Mouse (Mus musculus) left cerebral cortex, adult 2 months (tissue): ENCODE measurements at regions not wholly inside any gene's neighbourhood (a gene's known extent, or its start where the extent isn't known, plus 50 kb on each side); places are given as distances from the start of the nearest gene placed in this dataset.
A peak's percentile ranks its signal among the peaks of the same experiment; 100 is the strongest.
"Not testable (repeated sequence)": the region's sequence is repeated elsewhere in the genome, so short reads cannot be mapped to it uniquely, and the experiment has no call there.

ENCODE experiments used
- DNase-seq, 2 experiments: peaks; one replicate each; pipeline ENCODE4 v3.0.0; 2021 to 2022; ENCODE audit warnings: low spot score in 2 of 2, mixed read lengths in 1 of 2; ENCODE audit errors: extremely low spot score in 1 of 2
- H3K27ac ChIP-seq: fragments of 200-600 bp; 2 replicates; pipeline ENCODE4 v1.8.1; 2022
- H3K4me3 ChIP-seq: fragments of 200-600 bp; 2 replicates; pipeline ENCODE4 v1.8.1; 2022
- CTCF ChIP-seq: fragments of 200-600 bp; IDR thresholded peaks from 2 replicates; pipeline ENCODE4 v1.8.1; 2022; ENCODE audit warnings: antibody characterized with exemption, mild to moderate bottlenecking, moderate library complexity
- intact Hi-C: fragments of 180-260 bp; cut with DNase I; formaldehyde crosslinking; loops from one replicate; pipeline ENCODE4 v1.15.1; 2025

DNA sequence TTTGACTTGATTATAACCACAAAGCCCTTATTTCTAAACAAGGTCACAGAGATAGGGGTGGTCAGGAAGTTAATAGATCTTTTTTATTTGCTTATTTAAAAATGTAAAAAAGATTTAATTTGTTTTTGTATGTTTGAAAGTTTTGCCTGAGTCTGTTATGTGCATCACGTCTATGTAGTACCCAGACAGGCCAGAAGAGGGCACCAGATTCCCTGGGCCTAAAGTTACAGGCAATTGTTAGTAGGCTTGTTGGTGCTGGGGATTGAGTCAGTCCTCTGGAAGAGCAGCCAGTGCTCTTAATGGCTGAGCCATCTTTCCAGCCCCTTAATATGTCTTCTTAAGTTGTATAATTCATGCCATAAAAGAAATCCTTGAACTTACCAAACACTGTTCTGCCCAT lies 211.5 kb upstream of the 1700012A03Rik start:
- peak; percentile 49 for TF ChIP-seq CTCF
- no peak overlapping the region for H3K27ac ChIP-seq
- no peak for DNase-seq
- no peak overlapping the region for H3K4me3 ChIP-seq
- intact Hi-C loops, result loop anchor here (2.0 kb wide), 1 partner anchor 174 kb away; no protein-coding TSS in a partner anchor

DNA sequence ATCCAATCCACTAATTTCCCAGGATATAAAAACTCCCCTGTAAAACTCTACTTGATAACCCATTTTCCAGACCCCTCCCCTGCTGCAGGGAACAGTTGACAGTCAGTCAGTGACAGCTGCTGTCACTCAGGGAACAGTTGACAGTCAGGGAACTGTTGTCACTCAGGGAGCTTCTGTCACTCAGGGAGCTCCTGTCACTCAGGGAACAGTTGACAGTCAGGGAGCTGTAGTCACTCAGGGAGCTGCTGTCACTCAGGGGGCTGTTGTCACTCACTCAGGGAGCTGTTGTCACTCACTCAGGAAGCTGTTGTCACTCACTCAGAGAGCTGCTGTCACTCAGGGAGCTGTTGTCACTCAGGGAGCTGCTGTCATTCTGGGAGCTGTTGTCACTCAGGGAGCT lies 214.3 kb upstream of the 1700012A03Rik start:
- H3K4me3 ChIP-seq, result no peak overlapping the region
- no peak for TF ChIP-seq CTCF
- H3K27ac ChIP-seq, result no peak overlapping the region
- intact Hi-C loops, result no loop called here
- DNase-seq, result no peak

DNA sequence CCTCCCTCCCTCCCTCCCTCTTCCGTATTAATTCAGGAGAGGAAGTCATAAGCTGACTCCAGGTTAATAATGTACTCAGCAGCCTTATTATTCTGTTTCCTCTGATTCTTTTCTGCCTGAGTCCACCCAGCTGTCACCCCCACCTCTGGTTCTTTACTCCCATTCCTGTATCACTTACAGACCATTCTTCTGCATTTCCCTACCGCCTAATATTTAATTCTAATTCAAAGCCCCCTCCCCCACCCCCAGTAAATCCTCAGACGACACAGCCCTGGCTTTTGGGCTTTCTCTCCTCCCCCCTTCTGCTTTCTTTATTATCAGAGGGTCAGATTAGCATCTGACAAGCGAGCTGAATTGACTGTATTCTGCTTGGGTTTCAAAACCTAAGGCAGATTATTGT lies 215.5 kb upstream of the 1700012A03Rik start:
- no peak for DNase-seq
- H3K27ac ChIP-seq, result no peak overlapping the region
- H3K4me3 ChIP-seq, result no peak overlapping the region
- TF ChIP-seq CTCF, result no peak
- intact Hi-C loops, result no loop called here

DNA sequence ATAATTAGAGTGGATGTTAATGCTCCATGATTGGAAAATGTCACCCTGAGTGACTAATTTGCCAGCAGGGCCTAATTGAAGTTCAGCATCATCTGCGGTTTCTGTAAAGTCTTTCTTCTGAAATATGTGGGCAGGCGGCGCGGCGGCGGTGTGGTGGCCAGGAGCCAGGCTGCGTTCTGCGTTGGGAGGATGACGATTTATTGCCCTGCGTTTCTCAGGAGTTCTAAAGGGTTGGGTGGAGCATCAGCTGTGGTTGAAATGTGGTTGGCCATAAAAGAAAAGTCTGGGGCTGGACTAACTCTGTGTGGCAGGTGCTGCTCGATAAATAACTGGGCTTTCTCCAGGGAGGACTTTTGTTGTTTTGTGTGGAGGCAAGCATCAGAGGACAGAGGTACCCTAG lies 219.4 kb upstream of the 1700012A03Rik start:
- TF ChIP-seq CTCF, result no peak
- DNase-seq, result peak in 1 of 2 experiments; percentile 16
- intact Hi-C loops, result no loop called here

DNA sequence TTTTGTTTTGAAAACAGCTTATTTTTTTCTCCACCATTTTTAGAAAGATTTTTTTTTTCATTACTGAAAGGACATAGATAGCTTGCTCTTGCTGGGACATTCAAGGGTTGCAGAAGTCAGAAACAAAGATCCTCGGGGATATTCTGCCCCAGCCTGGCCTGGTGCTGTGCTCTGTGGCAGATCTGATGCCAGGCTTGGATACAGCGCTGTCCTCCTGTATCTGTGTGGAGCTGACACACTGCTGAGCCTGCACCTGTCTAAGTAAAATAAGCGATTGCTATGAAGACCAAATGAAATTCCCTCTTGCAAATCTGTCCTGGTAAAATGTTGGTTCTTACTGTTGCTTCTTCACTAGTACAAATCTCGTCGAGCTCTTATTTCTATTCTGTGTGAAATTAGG lies 226.4 kb upstream of the 1700012A03Rik start:
- no peak overlapping the region for H3K27ac ChIP-seq
- DNase-seq, result no peak
- TF ChIP-seq CTCF, result no peak
- intact Hi-C loops, result no loop called here
- H3K4me3 ChIP-seq, result no peak overlapping the region

More for the DNA sequence above, 219.4 kb upstream of the 1700012A03Rik start:
- Histone ChIP-seq H3K4me3 (no peak overlapping the region), H3K27ac (no peak overlapping the region)

DNA sequence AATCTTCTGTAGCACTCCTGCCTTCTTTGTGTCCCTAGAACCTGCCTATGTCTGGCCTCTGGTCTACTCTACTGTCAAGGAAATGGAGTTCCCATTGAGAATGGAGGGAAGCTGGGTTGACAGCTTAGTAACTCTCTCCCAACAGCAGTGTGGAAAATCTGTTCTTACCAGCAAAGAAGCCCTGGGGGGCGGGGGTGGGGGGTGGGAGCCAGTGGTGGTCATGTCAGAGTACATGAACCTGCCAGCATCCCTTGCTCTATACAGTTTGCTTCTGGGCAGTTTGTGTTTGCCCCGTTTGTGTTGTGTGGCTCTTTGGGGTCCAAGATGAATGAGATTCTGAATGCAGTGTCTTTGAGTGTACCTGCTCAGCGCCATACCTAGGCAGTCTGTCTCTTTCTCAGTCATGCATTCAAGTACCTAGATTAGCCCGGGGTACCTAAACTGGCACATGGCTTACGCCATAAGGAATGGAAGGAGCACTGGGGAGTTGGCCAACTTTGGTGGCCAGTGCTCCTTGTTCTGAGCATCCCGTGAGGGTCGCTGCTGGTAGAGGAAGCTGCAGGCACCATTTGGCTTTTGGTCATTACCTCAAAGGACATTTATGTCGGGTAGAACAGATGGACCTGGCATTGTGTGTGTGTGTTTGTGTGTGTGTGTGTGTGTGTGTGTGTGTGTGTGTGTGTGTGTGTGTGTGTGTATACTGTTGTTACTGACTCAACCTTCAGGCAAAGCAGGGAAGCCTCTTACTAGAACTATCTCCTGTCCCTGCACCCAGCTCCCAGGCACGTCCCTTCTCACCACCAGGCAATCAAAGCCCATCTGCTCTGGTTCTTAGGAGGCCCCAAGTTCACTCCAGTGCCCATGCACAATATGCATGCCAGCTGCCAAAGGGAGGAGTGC lies 227.6 kb upstream of the 1700012A03Rik start:
- no peak for TF ChIP-seq CTCF
- Histone ChIP-seq H3K4me3 (no peak overlapping the region), H3K27ac (no peak overlapping the region)
- intact Hi-C loops, result no loop called here
- DNase-seq, result no peak

DNA sequence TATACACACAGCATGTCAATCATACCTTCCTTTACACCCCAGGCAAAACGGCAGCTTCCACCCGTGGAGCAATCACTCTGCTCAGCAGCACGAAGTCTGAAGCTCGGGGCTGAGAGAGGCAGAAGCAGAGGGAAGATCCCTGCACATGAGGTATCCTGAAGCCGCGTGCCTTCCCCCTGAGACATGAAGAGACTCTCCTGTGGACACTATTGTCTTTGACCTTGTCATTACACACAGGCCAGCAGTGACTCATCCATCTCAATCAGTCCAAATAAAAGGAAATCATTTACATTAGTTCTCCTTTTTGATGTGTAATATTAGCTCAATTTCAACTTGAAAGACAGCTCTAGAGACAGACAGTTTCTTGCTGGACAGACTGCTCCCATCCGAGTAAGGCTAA lies 228.4 kb upstream of the 1700012A03Rik start:
- TF ChIP-seq CTCF, result no peak
- no peak overlapping the region for H3K27ac ChIP-seq
- H3K4me3 ChIP-seq, result no peak overlapping the region
- intact Hi-C loops, result no loop called here
- no peak for DNase-seq

DNA sequence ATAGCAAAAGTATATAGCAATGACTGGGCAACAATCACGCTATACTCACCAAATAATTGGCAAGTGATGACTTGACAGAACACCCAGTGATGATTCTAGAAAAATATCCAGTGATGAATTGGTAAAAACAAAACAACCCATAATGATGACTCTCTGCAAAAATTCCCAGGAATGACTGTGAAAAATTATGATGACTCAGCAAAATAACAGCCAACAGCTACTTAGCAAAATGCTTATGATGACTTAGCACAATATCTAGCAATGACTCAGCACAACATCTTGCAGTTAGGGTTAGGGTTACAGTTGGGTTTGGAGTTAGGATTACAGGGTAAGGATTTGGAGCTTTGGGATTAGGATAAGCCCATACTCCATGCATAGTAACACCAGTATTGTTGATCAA lies 232.4 kb upstream of the 1700012A03Rik start:
- intact Hi-C loops, result no loop called here
- Histone ChIP-seq H3K4me3 (no peak overlapping the region), H3K27ac (no peak overlapping the region)
- DNase-seq, result no peak
- TF ChIP-seq CTCF, result no peak

DNA sequence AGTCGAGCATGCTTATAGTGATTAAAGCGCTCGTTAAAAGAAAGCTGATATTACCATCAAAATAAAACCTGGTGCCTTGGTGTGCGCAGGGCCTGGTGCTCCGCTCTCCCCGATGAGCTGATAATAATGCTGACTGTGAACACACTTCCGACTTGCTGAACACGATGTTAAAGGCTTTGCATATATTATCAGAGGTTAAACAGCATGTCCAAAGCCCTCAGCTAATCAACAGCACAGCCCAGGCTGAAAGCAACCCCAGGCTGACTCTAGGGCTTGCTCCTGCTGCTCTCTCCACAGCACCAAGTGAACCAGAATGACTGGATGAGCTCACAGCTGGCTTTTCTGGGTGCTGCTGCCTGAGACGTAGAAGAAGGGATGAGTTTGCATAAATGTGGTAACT lies 238.2 kb upstream of the 1700012A03Rik start:
- no peak for DNase-seq
- no peak for TF ChIP-seq CTCF
- intact Hi-C loops, result no loop called here
- Histone ChIP-seq H3K4me3 (no peak overlapping the region), H3K27ac (no peak overlapping the region)

DNA sequence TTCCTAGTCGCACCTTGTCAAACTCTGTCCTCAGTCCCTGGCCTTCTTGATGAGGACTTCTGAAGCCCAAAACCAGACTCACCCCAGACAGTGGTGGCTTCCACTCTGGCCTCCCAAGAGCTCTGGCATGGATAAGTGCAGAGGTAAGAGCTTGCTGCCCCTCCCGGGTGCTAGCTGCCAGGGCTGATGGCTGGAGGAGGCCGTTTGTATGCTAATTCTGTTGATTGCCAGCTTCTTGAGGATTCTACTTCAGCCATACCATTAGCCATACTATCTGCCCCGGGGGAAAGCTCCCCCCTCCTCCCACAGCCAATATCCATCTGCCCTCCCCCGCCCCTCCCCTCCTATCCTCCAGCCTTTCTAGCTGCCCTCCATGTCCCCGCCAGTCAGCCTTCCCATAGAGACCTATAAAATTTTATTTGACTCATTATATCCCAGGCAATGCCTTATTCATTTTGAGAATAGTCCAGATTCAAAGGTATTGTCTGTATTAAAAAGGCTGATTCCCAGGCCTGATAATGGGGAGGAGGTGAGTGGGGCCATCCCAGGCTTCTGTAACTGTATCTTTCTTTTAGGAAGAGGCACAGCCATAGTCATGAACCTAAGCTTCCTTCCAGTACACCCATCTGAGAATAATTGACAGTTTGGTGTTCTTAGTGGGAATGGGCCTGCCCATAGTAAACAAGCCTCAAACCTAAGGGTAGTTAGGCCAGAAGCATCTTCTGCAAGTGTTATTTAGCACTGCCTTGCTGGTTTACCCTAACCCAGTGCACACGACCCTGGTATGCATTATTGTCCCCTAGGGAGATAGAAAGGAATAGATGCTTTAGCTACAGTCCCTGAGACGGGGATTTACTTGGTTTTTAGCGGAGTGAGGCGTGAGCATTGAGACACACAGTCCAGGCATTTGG lies 239.2 kb upstream of the 1700012A03Rik start:
- TF ChIP-seq CTCF, result no peak
- no peak for DNase-seq
- Histone ChIP-seq H3K27ac (no peak overlapping the region), H3K4me3 (no peak overlapping the region)
- intact Hi-C loops, result no loop called here

DNA sequence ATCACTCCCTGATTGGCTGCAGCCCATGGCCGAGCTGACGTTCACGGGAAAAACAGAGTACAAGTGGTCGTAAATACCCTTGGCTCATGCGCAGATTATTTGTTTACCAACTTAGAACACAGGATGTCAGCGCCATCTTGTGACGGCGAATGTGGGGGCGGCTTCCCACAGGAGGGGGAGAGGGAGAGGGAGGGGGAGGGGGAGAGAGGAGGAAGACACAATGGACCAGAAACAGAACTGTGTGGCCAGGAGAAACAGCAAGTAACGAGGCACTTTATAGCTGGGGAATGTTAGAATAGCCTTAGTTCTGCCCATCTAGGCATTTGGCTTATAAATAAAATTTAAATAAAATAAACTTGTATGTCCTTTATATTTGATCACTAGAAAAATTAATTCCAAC lies 240.7 kb upstream of the Podxl start:
- DNase-seq, H3K4me3 ChIP-seq, H3K27ac ChIP-seq, intact Hi-C loops: not testable (repeated sequence)

DNA sequence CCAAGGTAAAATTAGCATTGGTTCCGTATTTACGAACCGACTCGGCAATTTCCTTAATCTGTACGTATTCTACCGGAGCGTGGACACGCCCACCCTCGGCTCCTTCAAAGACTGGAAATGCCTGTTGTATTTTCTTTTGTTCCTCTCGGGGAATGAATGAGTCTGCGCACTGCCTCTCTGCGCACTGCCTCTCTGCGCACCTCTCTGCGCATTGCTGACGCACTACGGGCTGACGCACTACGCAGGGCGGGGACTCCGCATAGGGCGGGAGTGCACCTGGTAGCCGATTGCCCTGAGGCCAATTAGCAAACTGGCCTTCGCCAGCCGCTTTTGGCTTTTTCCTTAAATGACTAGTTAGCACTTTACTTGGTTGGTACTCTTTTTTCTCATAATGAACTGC lies 239.4 kb upstream of the Podxl start:
- intact Hi-C loops, H3K27ac ChIP-seq, H3K4me3 ChIP-seq, DNase-seq: not testable (repeated sequence)
